Mouse (Mus musculus): Measurements from ENCODE around the gene Tjap1. TPM values are rescaled to one million over a fixed set of nuclear protein-coding genes. Genes with fewer than 3 reads are reported as not detected.

The Tjap1 gene
- total and polyA plus RNA-seq, 2 experiments, result 2.5 to 13.2 TPM

DNA sequence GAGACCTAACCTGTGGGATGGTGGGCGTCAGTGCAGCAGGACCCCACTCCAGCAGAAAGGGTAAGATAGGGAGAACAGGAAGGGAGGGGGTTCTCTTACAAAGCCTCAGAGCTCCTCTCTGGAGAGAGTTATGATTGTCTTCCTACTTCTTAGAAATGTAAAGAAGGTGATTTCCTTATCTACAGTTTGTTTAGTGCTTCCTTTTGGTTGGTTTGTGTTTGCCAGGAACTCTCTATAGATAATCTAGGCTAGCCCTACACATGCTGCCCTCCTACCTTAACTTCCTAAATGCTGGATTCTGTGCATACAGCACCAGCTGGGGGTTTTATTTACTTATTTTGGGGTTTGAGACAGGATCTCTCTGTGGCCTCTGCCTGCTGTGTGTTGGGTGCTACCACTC is 46.8 kb downstream of the Tjap1 start:
- Histone ChIP-seq H3K27ac (replicated peaks; ENCODE audit: insufficient read depth, low read depth, low read length) (no peak overlapping the region), H3K79me2 (ENCODE audit: control insufficient read depth, insufficient read depth, low read length) (no peaks in the 10 kb centered on the region), H3K4me3 (ENCODE audit: insufficient read depth, low read depth, low read length) (no peak overlapping the region), H3K4me1 (ENCODE audit: control insufficient read depth, insufficient read depth, low read length) (no peaks in the 10 kb centered on the region), H3K36me3 (ENCODE audit: control insufficient read depth, insufficient read depth, low read length) (peaks cover 44% of the 10 kb centered on the region), H3K9ac (ENCODE audit: low read depth, low read length) (no peak overlapping the region), H3K27me3 (ENCODE audit: control insufficient read depth, insufficient read depth, low read length) (no peaks in the 10 kb centered on the region)
- WGBS, result 82% methylated on average over 1 of the region's 1 CpGs
- TF ChIP-seq POLR2A (IDR thresholded peaks at IDR 0.05; ENCODE audit: extremely low read depth, insufficient read depth, low read length) (no peak), CTCF (IDR thresholded peaks at IDR 0.05; ENCODE audit: low read depth, low read length) (no peak)
- DNase-seq (ENCODE audit: extremely low read depth, low read depth, low spot score), result no peak

DNA sequence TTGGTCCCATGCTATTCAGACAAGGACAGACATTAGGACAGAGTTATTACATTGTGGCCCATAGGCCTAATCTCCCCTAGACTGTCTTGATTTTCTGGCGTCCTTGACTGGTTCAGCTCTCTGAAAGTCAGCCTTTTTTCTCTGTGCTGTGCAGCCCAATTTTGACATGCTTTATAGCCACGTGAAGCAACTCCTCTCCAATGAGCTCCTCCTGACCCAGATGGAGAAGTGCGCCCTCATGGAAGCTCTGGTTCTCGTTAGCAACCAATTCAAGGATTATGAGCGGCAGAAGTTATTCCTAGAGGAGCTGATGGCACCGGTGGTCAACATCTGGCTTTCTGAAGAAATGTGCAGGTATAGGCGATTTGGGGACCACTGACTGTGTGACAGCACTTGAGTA is 55.2 kb downstream of the Tjap1 start:
- TF ChIP-seq POLR2A (IDR thresholded peaks at IDR 0.05; ENCODE audit: extremely low read depth, insufficient read depth, low read length) (no peak), CTCF (IDR thresholded peaks at IDR 0.05; ENCODE audit: low read depth, low read length) (no peak)
- DNase-seq (ENCODE audit: extremely low read depth, low read depth, low spot score), result no peak
- H3K27ac ChIP-seq (replicated peaks; ENCODE audit: insufficient read depth, low read depth, low read length), result no peak overlapping the region
- no peaks in the 10 kb centered on the region for H3K27me3 ChIP-seq (ENCODE audit: control insufficient read depth, insufficient read depth, low read length)
- no peak overlapping the region for H3K9ac ChIP-seq (ENCODE audit: low read depth, low read length)
- peaks cover 76% of the 10 kb centered on the region for H3K36me3 ChIP-seq (ENCODE audit: control insufficient read depth, insufficient read depth, low read length)
- H3K4me1 ChIP-seq (ENCODE audit: control insufficient read depth, insufficient read depth, low read length), result no peaks in the 10 kb centered on the region
- WGBS, result 94% methylated on average over 7 of the region's 7 CpGs
- H3K79me2 ChIP-seq (ENCODE audit: control insufficient read depth, insufficient read depth, low read length), result no peaks in the 10 kb centered on the region
- H3K4me3 ChIP-seq (ENCODE audit: insufficient read depth, low read depth, low read length), result no peak overlapping the region

- no peak for DNase-seq (ENCODE audit: extremely low read depth, low read depth, low spot score)
- 89% methylated on average over 3 of the region's 3 CpGs for WGBS
- TF ChIP-seq POLR2A (IDR thresholded peaks at IDR 0.05; ENCODE audit: extremely low read depth, insufficient read depth, low read length) (no peak), CTCF (IDR thresholded peaks at IDR 0.05; ENCODE audit: low read depth, low read length) (no peak)
- Histone ChIP-seq H3K4me3 (ENCODE audit: insufficient read depth, low read depth, low read length) (no peak overlapping the region), H3K27ac (replicated peaks; ENCODE audit: insufficient read depth, low read depth, low read length) (no peak overlapping the region), H3K27me3 (ENCODE audit: control insufficient read depth, insufficient read depth, low read length) (no peaks in the 10 kb centered on the region), H3K79me2 (ENCODE audit: control insufficient read depth, insufficient read depth, low read length) (no peaks in the 10 kb centered on the region), H3K9ac (ENCODE audit: low read depth, low read length) (no peak overlapping the region), H3K4me1 (ENCODE audit: control insufficient read depth, insufficient read depth, low read length) (no peaks in the 10 kb centered on the region), H3K36me3 (ENCODE audit: control insufficient read depth, insufficient read depth, low read length) (peaks cover 78% of the 10 kb centered on the region)
Measured at GRCm38 (mm10) chr17:46221601-46222000, 61.2 kb downstream of the Tjap1 start.

DNA sequence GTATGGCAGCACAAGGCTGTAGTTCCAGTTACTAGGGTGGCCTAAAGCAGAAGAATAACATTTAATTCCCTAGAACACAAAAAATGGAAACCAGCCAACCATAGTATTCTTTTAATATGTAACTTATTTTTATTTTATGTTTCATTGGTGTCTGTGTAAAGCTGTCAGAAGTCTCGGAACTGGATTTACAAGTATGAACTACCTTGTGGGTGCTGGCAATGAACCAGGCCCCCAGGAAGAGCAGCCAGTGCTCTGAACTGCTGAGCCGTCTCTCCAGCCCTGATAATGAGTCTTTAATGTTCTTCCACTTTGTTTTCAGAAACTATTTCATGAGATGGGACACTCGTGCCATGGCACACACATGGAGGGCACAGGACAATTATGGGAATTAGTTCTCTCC is 72.3 kb downstream of the Tjap1 start:
- Histone ChIP-seq H3K4me1 (ENCODE audit: control insufficient read depth, insufficient read depth, low read length) (no peaks in the 10 kb centered on the region), H3K36me3 (ENCODE audit: control insufficient read depth, insufficient read depth, low read length) (peaks cover 60% of the 10 kb centered on the region), H3K4me3 (ENCODE audit: insufficient read depth, low read depth, low read length) (no peak overlapping the region), H3K79me2 (ENCODE audit: control insufficient read depth, insufficient read depth, low read length) (no peaks in the 10 kb centered on the region), H3K27ac (replicated peaks; ENCODE audit: insufficient read depth, low read depth, low read length) (no peak overlapping the region), H3K27me3 (ENCODE audit: control insufficient read depth, insufficient read depth, low read length) (no peaks in the 10 kb centered on the region), H3K9ac (ENCODE audit: low read depth, low read length) (no peak overlapping the region)
- DNase-seq (ENCODE audit: extremely low read depth, low read depth, low spot score), result no peak
- TF ChIP-seq POLR2A (IDR thresholded peaks at IDR 0.05; ENCODE audit: extremely low read depth, insufficient read depth, low read length) (no peak), CTCF (IDR thresholded peaks at IDR 0.05; ENCODE audit: low read depth, low read length) (no peak)
- WGBS, result 96% methylated on average over 3 of the region's 3 CpGs

Other genes starting within 250 kb of the Tjap1 start
- 33.3 and 38.3 TPM in 2 replicates for gene Mrps18a, start 172.0 kb downstream of the Tjap1 start, total RNA-seq (2014; rRNA removed)
- 44.6 and 54.8 TPM in 2 replicates for gene Mrps18a, start 172.0 kb downstream of the Tjap1 start, polyA plus RNA-seq (2012; rRNA removed)
- 0.83 and 1.3 TPM in 2 replicates for gene Rsph9, start 138.8 kb downstream of the Tjap1 start, total RNA-seq (2014; rRNA removed)
- gene Rsph9, start 138.8 kb downstream of the Tjap1 start, polyA plus RNA-seq (2012; rRNA removed), result 0.85 and 0.93 TPM in 2 replicates
- 3.7 and 5.5 TPM in 2 replicates for gene Mad2l1bp, start 129.5 kb downstream of the Tjap1 start, total RNA-seq (2014; rRNA removed)
- gene Mad2l1bp, start 129.5 kb downstream of the Tjap1 start, polyA plus RNA-seq (2012; rRNA removed), result 9.9 and 12.9 TPM in 2 replicates
- 25.3 and 26.4 TPM in 2 replicates for gene Gtpbp2, start 122.0 kb downstream of the Tjap1 start, total RNA-seq (2014; rRNA removed)
- 35.8 and 63.0 TPM in 2 replicates for gene Gtpbp2, start 122.0 kb downstream of the Tjap1 start, polyA plus RNA-seq (2012; rRNA removed)
- 4.3 and 5.3 TPM in 2 replicates for gene Polh, start 80.4 kb downstream of the Tjap1 start, total RNA-seq (2014; rRNA removed)
- gene Polh, start 80.4 kb downstream of the Tjap1 start, polyA plus RNA-seq (2012; rRNA removed), result 2.1 and 2.4 TPM in 2 replicates
- gene Xpo5, start 80.2 kb downstream of the Tjap1 start, total RNA-seq (2014; rRNA removed), result 9.9 and 11.3 TPM in 2 replicates
- gene Xpo5, start 80.2 kb downstream of the Tjap1 start, polyA plus RNA-seq (2012; rRNA removed), result 7.4 and 10.8 TPM in 2 replicates
- gene Polr1c, start 35.0 kb downstream of the Tjap1 start, total RNA-seq (2014; rRNA removed), result 31.6 and 34.4 TPM in 2 replicates
- 25.2 and 25.3 TPM in 2 replicates for gene Polr1c, start 35.0 kb downstream of the Tjap1 start, polyA plus RNA-seq (2012; rRNA removed)
- 24.6 and 25.5 TPM in 2 replicates for gene Yipf3, start 34.9 kb downstream of the Tjap1 start, total RNA-seq (2014; rRNA removed)
- gene Yipf3, start 34.9 kb downstream of the Tjap1 start, polyA plus RNA-seq (2012; rRNA removed), result 229 and 271 TPM in 2 replicates
- not detected in 2 replicates for gene Lrrc73, start 29.5 kb downstream of the Tjap1 start, total RNA-seq (2014; rRNA removed)
- gene Lrrc73, start 29.5 kb downstream of the Tjap1 start, polyA plus RNA-seq (2012; rRNA removed), result 0.09 and 0.16 TPM in 2 replicates
- gene Dlk2, start 14.4 kb upstream of the Tjap1 start, total RNA-seq (2014; rRNA removed), result not detected in 2 replicates
- gene Dlk2, start 14.4 kb upstream of the Tjap1 start, polyA plus RNA-seq (2012; rRNA removed), result not detected in 2 replicates
- 2.1 and 3.6 TPM in 2 replicates for gene Abcc10, start 45.3 kb upstream of the Tjap1 start, total RNA-seq (2014; rRNA removed)
- 10.3 and 17.3 TPM in 2 replicates for gene Abcc10, start 45.3 kb upstream of the Tjap1 start, polyA plus RNA-seq (2012; rRNA removed)
- 6.0 and 6.9 TPM in 2 replicates for gene Zfp318, start 100.7 kb upstream of the Tjap1 start, total RNA-seq (2014; rRNA removed)
- 6.0 and 8.3 TPM in 2 replicates for gene Zfp318, start 100.7 kb upstream of the Tjap1 start, polyA plus RNA-seq (2012; rRNA removed)
- not detected in 2 replicates for gene Crip3, start 145.9 kb upstream of the Tjap1 start, total RNA-seq (2014; rRNA removed)
- gene Crip3, start 145.9 kb upstream of the Tjap1 start, polyA plus RNA-seq (2012; rRNA removed), result 0.70 and 1.4 TPM in 2 replicates
- gene Slc22a7, start 155.4 kb upstream of the Tjap1 start, total RNA-seq (2014; rRNA removed), result 10.3 and 27.9 TPM in 2 replicates
- gene Slc22a7, start 155.4 kb upstream of the Tjap1 start, polyA plus RNA-seq (2012; rRNA removed), result 46.8 and 47.9 TPM in 2 replicates
- 0.07 and 0.18 TPM in 2 replicates for gene Ttbk1, start 204.6 kb upstream of the Tjap1 start, total RNA-seq (2014; rRNA removed)
- gene Ttbk1, start 204.6 kb upstream of the Tjap1 start, polyA plus RNA-seq (2012; rRNA removed), result 0.15 and 0.22 TPM in 2 replicates
- 6.6 and 9.0 TPM in 2 replicates for gene Dnph1, start 213.7 kb upstream of the Tjap1 start, total RNA-seq (2014; rRNA removed)
- 13.1 and 13.3 TPM in 2 replicates for gene Dnph1, start 213.7 kb upstream of the Tjap1 start, polyA plus RNA-seq (2012; rRNA removed)